Mouse (Mus musculus) frontal cortex, postnatal 36 days (tissue): Measurements from ENCODE around the gene Lzts2.

Experiments
- DNase-seq, 2 experiments: peaks; one replicate each; pipeline ENCODE4 v3.0.0; 2022; ENCODE audit warnings: low spot score in 2 of 2

Lzts2 gene

GRCm38 (mm10) chr19:45014335-45014971, at the start of gene Lzts2:
TSS of gene Lzts2 (plus strand) at chr19:45014414.
- DNase-seq, result no peak

GRCm38 (mm10) chr19:44965978-44966377, 48.2 kb upstream of the Lzts2 start:
- DNase-seq, result no peak

- no peak for DNase-seq
These were observed 45.9 kb upstream of the Lzts2 start for GRCm38 (mm10) chr19:44968329-44968728.

GRCm38 (mm10) chr19:44976636-44977035, 37.6 kb upstream of the Lzts2 start:
- DNase-seq, result no peak

- no peak for DNase-seq
These were observed 37.1 kb upstream of the Lzts2 start for GRCm38 (mm10) chr19:44977148-44977547.

GRCm38 (mm10) chr19:44980787-44981186, 33.4 kb upstream of the Lzts2 start:
- no peak for DNase-seq

- no peak for DNase-seq
These were observed 31.6 kb upstream of the Lzts2 start for GRCm38 (mm10) chr19:44982477-44983115.

GRCm38 (mm10) chr19:44983366-44983765, 30.8 kb upstream of the Lzts2 start:
- DNase-seq, result no peak

- DNase-seq, result no peak
These were observed 29.8 kb upstream of the Lzts2 start for GRCm38 (mm10) chr19:44984420-44984819.

- no peak for DNase-seq
These were observed 28.8 kb upstream of the Lzts2 start for GRCm38 (mm10) chr19:44985159-44985988.

GRCm38 (mm10) chr19:44987004-44987403, 27.2 kb upstream of the Lzts2 start:
- no peak for DNase-seq

GRCm38 (mm10) chr19:44987851-44988250, 26.4 kb upstream of the Lzts2 start:
- peak in 1 of 2 experiments; percentile 77 for DNase-seq

GRCm38 (mm10) chr19:44988321-44988720, 25.9 kb upstream of the Lzts2 start:
- DNase-seq, result no peak

GRCm38 (mm10) chr19:44988831-44989566, 25.2 kb upstream of the Lzts2 start, which contains the start of gene Sema4g:
TSS of gene Sema4g (plus strand) at chr19:44989101.
- no peak for DNase-seq

- DNase-seq, result no peak
These were observed 24.4 kb upstream of the Lzts2 start for GRCm38 (mm10) chr19:44989567-44990495.

- no peak for DNase-seq
These were observed 23.2 kb upstream of the Lzts2 start for GRCm38 (mm10) chr19:44991031-44991430.

- no peak for DNase-seq
These were observed 22.0 kb upstream of the Lzts2 start for GRCm38 (mm10) chr19:44992246-44992645.

GRCm38 (mm10) chr19:44992712-44993111, 21.5 kb upstream of the Lzts2 start:
- no peak for DNase-seq

- no peak for DNase-seq
These were observed 16.4 kb upstream of the Lzts2 start for GRCm38 (mm10) chr19:44997786-44998185.

GRCm38 (mm10) chr19:44999647-45000046, 14.6 kb upstream of the Lzts2 start:
- DNase-seq, result no peak

- DNase-seq, result no peak
These were observed 11.9 kb upstream of the Lzts2 start for GRCm38 (mm10) chr19:45002301-45002700.
